Mouse (Mus musculus): ENCODE results near the gene Fbxo39. TPM values are rescaled to one million over a fixed set of nuclear protein-coding genes. Genes with fewer than 3 reads are reported as not detected.
"Not testable (repeated sequence)": the region's sequence is repeated elsewhere in the genome, so short reads cannot be mapped to it uniquely, and the experiment has no call there.

The Fbxo39 gene
- total RNA-seq, 4 experiments from 2014 or later: not detected

DNA sequence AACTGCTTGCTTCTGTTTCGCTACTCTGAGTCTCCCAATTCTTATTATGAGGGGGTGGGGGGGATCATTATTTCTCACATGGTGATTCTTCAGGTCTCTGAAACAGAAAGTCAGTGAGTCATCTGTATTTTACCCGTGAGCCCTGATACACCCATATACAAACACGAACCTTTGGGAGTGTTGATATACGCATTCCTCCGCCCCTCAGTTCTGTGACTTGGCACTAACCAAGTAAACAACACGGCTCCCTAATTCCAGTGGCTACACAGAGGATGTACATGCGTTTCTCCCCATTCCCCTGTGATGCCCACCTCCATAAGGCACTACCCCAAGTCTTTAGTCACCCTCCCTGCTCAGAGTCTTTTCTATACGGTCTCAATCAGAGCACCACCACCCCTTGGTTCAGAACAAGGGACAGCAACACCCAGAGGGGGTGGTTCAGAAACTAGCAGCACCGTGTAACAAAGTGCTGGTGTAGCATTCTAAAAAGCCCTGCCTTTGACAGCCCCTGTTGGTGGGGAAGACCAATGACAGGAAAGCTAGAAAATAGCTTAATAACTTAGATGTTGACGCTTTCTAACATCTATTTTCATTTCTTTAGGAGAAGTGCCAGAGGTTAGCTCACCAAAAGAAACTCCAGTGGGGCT, 2.8 kb upstream of the Fbxo39 start:
- DNase-seq: no peak

DNA sequence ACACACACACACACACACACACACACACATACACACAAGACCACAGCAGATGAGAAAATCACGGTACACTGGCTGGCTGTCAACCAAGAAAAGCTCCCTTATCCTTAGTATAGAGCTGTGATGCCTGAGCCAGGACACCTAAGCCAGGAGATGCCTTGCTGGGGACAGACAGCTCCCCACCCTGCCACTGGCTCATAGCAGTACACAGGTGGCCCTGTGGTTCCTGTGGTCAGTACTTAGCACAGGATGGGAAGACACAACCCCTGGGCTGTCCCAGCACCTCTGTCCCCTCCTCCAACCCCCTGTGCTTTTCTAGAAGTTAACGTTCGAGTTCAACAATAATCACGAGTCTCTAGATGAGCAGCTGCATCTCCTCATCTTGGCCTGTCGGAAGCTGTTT, 3.8 kb downstream of the Fbxo39 start:
- DNase-seq: no peak

GRCm38 (mm10) chr11:72324431-72324830, 10.2 kb downstream of the Fbxo39 start:
- no peak for DNase-seq

DNA sequence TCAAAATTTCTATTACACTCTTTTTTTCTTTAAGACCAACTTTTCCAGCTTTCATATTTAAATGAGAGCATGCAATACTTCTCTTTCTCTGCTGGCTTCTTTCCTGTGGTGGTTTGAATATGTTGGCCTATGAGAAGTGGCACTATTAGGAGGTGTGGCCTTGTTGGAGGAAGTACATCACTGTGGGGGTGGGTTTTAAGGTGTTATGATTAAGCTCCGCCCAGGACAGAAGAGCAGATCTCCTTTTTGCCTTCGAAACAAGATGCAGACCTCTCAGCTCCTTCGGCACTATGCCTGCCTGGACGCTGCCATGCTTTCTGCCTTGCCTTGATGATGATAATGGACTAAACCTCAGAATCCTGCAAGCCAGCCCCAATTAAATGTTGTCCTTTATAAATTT, 11.5 kb downstream of the Fbxo39 start:
- DNase-seq: no peak

DNA sequence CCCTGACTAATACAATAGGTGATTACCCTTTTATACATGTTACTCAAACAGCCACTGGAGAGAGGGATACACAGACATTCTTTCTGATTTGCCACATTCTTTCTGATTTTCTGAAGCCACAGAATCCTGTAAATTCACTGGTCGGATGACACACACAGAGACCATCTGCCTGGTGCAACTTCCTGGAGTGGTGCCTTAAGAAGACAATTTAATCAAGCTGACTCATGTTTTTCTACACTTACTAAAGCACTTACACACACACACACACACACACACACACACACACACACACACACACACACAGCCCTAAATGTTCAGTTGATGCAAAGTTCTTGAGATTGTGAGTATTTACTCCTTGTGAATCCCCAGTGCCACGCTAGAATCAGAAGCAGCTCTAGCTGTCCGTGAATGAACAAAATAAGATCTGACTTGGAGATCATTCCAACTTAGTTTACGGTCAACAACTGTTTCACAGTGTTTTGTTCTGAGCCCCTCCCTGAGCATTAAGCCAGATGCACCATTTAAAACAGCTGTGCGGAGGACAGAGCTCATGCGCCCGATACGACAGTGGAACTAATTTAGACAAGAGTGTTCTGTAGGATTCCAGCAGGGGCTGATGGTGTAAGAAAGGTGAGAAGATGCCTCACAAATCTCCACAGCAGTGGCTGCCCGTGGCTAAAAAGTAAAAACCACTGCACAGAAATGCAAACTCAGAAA, 18.9 kb downstream of the Fbxo39 start:
- DNase-seq: no peak

DNA sequence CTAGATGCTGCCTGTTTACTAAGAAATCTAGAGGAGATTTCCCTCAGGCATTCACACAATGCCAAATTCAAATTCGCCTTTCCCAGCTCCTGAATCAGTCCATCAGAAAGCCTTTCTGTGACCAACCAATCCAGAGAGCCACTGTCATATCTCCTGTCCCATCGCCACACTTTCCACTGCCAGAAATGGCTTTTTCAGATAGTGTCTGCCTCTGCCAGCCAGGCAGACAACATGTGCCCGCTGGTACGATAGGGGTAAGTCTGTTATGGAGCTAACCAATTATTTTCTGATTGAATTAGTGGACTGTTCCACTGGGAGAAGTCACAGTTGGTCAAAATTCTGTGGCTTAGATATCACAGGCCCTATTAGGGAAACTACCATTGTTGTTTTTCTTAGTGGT, 20.4 kb downstream of the Fbxo39 start:
- no peak for DNase-seq

DNA sequence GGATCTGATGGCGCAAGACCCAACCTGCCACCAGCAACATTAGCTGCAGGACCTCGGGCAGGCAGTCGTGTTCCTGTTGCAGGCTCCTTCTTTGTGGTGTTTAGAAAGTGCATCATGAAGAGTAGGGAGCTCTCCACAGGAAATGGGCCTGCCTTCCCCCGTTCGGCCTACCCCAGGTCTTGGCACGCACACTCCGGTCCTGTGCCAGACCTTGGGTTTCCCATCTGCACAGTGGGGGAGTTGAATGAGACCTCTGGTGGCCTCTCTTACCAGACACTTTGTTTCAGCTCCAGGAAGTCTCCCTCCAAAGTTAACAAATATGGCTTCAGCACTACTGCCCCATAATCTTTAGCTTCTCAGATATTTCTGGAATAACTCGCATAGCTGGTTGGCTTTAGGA, 22.5 kb downstream of the Fbxo39 start:
- no peak for DNase-seq

DNA sequence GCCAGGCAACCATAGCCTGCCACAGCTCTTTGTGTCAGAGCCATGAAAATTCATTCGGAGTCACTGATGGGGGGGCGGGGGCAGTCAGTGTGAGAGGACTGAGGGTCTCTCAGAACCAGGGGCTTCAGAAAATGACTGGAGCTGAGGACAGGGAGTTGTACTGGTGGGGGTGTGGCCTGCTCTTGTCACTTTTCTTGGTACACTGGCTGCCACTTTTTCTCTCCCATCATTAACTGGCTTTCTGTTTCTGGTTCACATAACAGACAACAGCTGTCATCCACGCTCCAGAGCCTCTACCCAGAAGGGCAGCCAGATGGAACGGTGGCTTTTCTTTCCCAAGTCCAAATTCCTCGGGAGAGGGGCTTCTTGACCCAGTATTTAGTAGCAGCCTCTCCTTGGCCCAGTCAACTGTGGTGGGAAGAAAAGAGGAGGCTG, 24.2 kb downstream of the Fbxo39 start:
- DNase-seq: no peak

- DNase-seq: no peak
These were observed 25.5 kb downstream of the Fbxo39 start for GRCm38 (mm10) chr11:72339716-72340115.

- DNase-seq: peak; percentile 41
These were observed 28.4 kb downstream of the Fbxo39 start for GRCm38 (mm10) chr11:72342549-72343237.

DNA sequence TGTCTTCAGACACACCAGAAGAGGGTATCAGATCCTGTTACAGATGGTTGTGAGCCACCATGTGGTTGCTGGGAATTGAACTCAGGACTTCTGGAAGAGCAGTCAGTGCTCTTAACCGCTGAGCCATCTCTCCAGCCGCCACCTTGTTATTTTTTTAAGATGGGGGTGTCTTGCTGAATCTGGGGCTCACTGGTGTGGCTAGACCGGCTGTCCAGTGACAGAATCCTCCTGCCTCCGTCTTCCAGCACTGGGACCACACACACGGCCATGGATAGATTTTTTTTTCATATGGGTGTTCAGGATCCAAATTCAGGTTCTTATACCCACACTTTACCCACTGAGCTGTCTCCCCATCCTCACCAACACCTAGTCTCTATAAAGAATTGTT, 29.0 kb downstream of the Fbxo39 start:
- DNase-seq: not testable (repeated sequence)

- DNase-seq: no peak
These were observed 29.7 kb downstream of the Fbxo39 start for GRCm38 (mm10) chr11:72343904-72344303.

DNA sequence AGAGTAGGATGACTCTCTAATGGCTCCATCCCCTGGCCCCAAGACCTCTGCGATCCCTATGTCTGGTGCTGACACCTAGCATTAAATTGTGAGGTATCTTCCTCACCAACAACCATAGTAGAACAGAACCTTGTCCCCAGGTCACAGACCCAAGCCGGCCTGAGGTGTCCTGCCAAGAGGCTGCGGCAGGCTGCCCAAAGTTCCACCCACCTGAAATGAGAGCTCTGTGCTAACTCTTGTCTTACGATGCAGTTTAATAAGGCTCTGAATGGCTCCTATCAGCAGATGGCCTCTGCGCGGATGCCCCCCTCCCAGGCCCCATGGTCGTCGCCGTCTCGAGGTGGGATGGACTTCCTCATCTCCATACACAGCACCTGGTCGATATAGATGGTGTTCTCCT, 30.2 kb downstream of the Fbxo39 start:
- no peak for DNase-seq

GRCm38 (mm10) chr11:72348563-72348962, 34.3 kb downstream of the Fbxo39 start:
- DNase-seq: no peak

GRCm38 (mm10) chr11:72349016-72349415, 34.8 kb downstream of the Fbxo39 start:
- no peak for DNase-seq

DNA sequence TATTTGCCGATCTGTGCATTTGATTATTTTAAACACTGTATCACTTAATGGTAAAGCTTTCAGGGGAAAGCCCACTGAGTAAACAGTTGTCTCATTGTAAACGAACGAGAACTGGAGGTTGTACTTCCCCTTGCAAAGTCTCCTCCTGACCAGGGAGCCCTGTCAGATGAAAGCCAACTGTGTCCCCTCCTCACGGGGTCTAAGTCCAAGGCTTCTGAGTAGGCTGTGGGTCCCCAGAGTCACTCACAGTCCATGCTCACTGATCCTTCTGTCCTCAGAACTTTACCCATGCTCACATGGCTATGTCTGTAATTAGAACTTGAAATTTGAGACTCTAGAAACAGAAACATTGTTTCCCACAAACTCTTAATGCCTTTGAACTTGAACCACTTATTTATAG, 35.4 kb downstream of the Fbxo39 start:
- no peak for DNase-seq

GRCm38 (mm10) chr11:72352272-72352671, 38.0 kb downstream of the Fbxo39 start:
- DNase-seq: no peak

- no peak for DNase-seq
These were observed 38.9 kb downstream of the Fbxo39 start for GRCm38 (mm10) chr11:72353186-72353585.

- peak; percentile 27 for DNase-seq
These were observed 40.9 kb downstream of the Fbxo39 start for GRCm38 (mm10) chr11:72354971-72355728.

DNA sequence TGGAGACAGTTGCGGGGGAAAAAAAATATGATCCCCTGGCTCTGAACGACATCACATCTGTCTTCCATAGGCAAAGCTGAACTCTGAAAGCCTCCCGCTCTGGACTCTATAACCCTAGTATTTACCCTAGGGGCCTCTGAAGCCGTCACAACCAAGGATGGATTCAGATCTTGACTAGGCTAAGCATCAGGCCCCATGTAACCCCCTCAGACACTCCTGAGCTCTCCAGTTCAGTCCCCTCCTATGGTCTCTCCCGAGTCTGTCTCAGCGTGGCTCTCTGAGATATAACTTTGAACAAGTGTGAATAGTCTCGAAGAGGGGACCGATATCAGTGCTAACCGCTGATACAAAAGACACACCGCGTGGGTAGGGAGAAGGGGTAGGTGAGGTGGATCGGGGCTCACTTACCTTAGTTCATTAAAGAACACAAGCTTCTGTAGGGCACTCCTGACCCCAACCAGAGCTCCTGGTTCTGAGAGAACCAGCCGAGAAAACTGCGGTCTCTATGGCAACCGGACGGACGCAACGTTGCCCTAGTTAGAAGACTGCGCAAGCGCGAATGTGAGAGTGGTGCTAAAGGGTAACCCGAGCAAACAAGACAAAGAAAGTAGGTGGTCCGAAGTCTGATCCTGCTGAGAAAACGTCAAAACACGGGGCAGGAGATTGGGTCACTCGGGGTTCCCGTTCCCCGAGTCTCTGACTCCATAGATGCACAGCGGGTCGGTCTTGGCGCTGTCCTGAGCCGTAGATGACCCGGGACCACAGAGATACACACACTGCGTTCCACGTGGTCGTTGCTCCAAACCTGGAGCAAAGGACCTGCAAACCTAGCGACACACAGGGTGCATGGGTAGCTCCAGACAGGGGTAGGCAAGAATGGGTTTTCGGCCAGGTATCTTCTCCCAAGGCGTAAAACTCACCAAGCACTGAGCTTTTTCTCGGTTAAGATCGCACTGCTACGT, 47.4 kb downstream of the Fbxo39 start:
- DNase-seq: peak; percentile 60

GRCm38 (mm10) chr11:72362347-72362741, 48.1 kb downstream of the Fbxo39 start, which contains the start of gene Tekt1:
Gene Tekt1 (minus strand): TSS chr11:72362442.
- DNase-seq: no peak
